Mouse (Mus musculus): Measurements from ENCODE around the gene Rsg1.

- TF ChIP-seq CTCF (IDR thresholded peaks at IDR 0.05; ENCODE audit: low read depth) (no peak), EP300 (IDR thresholded peaks at IDR 0.05; ENCODE audit: low read depth) (no peak)
Observed at GRCm38 (mm10) chr4:141248614-141248978, 34.8 kb downstream of the Rsg1 start.
